Mouse (Mus musculus) hindbrain, embryonic 16.5 days (tissue): ENCODE measurements at regions not wholly inside any gene's neighbourhood (a gene's known extent, or its start where the extent isn't known, plus 50 kb on each side); places are given as distances from the start of the nearest gene placed in this dataset.

ENCODE experiments used
- ATAC-seq: fragments of 200-750 bp; cut with Nextera tagmentation; 2 replicates; pipeline ENCODE4 v1.8.0; 2017; ENCODE audit warnings: moderate TSS enrichment, moderate library complexity
- H3K27ac ChIP-seq: fragments of 300-500 bp; sonication (generic); 2 replicates; pipeline ENCODE4 v1.5.1; 2014; ENCODE audit warnings: low read depth, mild to moderate bottlenecking, control low read depth, low read length, moderate library complexity
- H3K27me3 ChIP-seq: fragments of 300-500 bp; sonication (generic); replicated peaks from 2 replicates; pipeline ENCODE4 v1.6.1; 2014; ENCODE audit warnings: low read length; ENCODE audit not compliant: control insufficient read depth, insufficient read depth
- H3K36me3 ChIP-seq: fragments of 300-500 bp; sonication (generic); 2 replicates; pipeline ENCODE4 v1.6.1; 2014; ENCODE audit warnings: mild to moderate bottlenecking, low read length, moderate library complexity, mixed read lengths; ENCODE audit not compliant: control insufficient read depth, insufficient read depth
- H3K4me1 ChIP-seq: fragments of 300-500 bp; sonication (generic); 2 replicates; pipeline ENCODE4 v1.6.1; 2014; ENCODE audit warnings: low read depth, low read length; ENCODE audit not compliant: control insufficient read depth, insufficient read depth
- H3K4me2 ChIP-seq: fragments of 300-500 bp; sonication (generic); 2 replicates; pipeline ENCODE4 v1.6.1; 2014; ENCODE audit warnings: mild to moderate bottlenecking, low read length, control low read depth, moderate library complexity
- H3K4me3 ChIP-seq: fragments of 300-500 bp; sonication (generic); 2 replicates; pipeline ENCODE4 v1.5.1; 2014; ENCODE audit warnings: mild to moderate bottlenecking, low read length, control low read depth, moderate library complexity
- H3K9ac ChIP-seq: fragments of 300-500 bp; sonication (generic); 2 replicates; pipeline ENCODE4 v1.6.1; 2014; ENCODE audit warnings: low read depth, mild to moderate bottlenecking, control low read depth, low read length, moderate library complexity
- H3K9me3 ChIP-seq: fragments of 300-500 bp; sonication (generic); 2 replicates; pipeline ENCODE4 v1.6.1; 2014; ENCODE audit warnings: mild to moderate bottlenecking, low read length, moderate library complexity; ENCODE audit not compliant: control insufficient read depth
- WGBS: fragments of 180-500 bp; shearing (Covaris S2); extraction: QIAGEN DNeasy Blood & Tissue Kit; methylation state at CpG from one replicate; pipeline ENCODE4 v1.1.7; 2014; 5-methylcytosine and 5-hydroxymethylcytosine counted together

- Histone ChIP-seq H3K36me3 (no peaks in the 10 kb centered on the region), H3K4me3 (no peak overlapping the region), H3K9ac (no peak overlapping the region), H3K27me3 (no peaks in the 10 kb centered on the region), H3K4me2 (no peak overlapping the region), H3K9me3 (no peaks in the 10 kb centered on the region), H3K27ac (no peak overlapping the region), H3K4me1 (no peaks in the 10 kb centered on the region)
- no peak for ATAC-seq
- 88% methylated on average over 1 of the region's 1 CpGs for WGBS
Observed at GRCm38 (mm10) chr1:108339827-108340226, 750.0 kb downstream of the Serpinb8 start.

GRCm38 (mm10) chr1:108341352-108341751 lies 751.5 kb downstream of the Serpinb8 start:
- WGBS: 93% methylated on average over 1 of the region's 1 CpGs
- no peak for ATAC-seq
- H3K9ac ChIP-seq: no peak overlapping the region

GRCm38 (mm10) chr1:108363788-108364187 lies 774.0 kb downstream of the Serpinb8 start:
- H3K36me3 ChIP-seq: no peaks in the 10 kb centered on the region
- 46% methylated on average over 2 of the region's 2 CpGs for WGBS
- no peak overlapping the region for H3K4me3 ChIP-seq
- ATAC-seq: no peak
- no peak overlapping the region for H3K4me2 ChIP-seq
- no peaks in the 10 kb centered on the region for H3K9me3 ChIP-seq
- H3K9ac ChIP-seq: no peak overlapping the region
- H3K4me1 ChIP-seq: no peaks in the 10 kb centered on the region; the same call in 1 of the 2 replicates
- no peak overlapping the region for H3K27ac ChIP-seq
- H3K27me3 ChIP-seq: no peaks in the 10 kb centered on the region

More at GRCm38 (mm10) chr1:108341352-108341751, 751.5 kb downstream of the Serpinb8 start:
- H3K27ac ChIP-seq: no peak overlapping the region
- no peaks in the 10 kb centered on the region for H3K27me3 ChIP-seq
- H3K9me3 ChIP-seq: no peaks in the 10 kb centered on the region
- no peaks in the 10 kb centered on the region for H3K4me1 ChIP-seq
- no peak overlapping the region for H3K4me3 ChIP-seq
- H3K36me3 ChIP-seq: no peaks in the 10 kb centered on the region
- H3K4me2 ChIP-seq: no peak overlapping the region

- Histone ChIP-seq H3K27ac (no peak overlapping the region), H3K4me3 (no peak overlapping the region), H3K36me3 (no peaks in the 10 kb centered on the region), H3K4me1 (no peaks in the 10 kb centered on the region), H3K9me3 (no peaks in the 10 kb centered on the region), H3K9ac (no peak overlapping the region), H3K27me3 (no peaks in the 10 kb centered on the region), H3K4me2 (no peak overlapping the region)
- ATAC-seq: no peak
- WGBS: 65% methylated on average over 3 of the region's 3 CpGs
Observed at GRCm38 (mm10) chr1:108369904-108370600, 780.2 kb downstream of the Serpinb8 start.

GRCm38 (mm10) chr1:108389930-108390329 lies 800.1 kb downstream of the Serpinb8 start:
- no peak overlapping the region for H3K27ac ChIP-seq
- no peak overlapping the region for H3K4me3 ChIP-seq
- no peaks in the 10 kb centered on the region for H3K27me3 ChIP-seq
- no peak for ATAC-seq
- H3K9me3 ChIP-seq: no peaks in the 10 kb centered on the region
- no peak overlapping the region for H3K4me2 ChIP-seq
- no peaks in the 10 kb centered on the region for H3K4me1 ChIP-seq
- no peaks in the 10 kb centered on the region for H3K36me3 ChIP-seq
- no peak overlapping the region for H3K9ac ChIP-seq

- no peaks in the 10 kb centered on the region for H3K36me3 ChIP-seq
- H3K9ac ChIP-seq: no peak overlapping the region
- WGBS: 90% methylated on average over 3 of the region's 3 CpGs
- ATAC-seq: no peak
- H3K9me3 ChIP-seq: no peaks in the 10 kb centered on the region
- no peaks in the 10 kb centered on the region for H3K27me3 ChIP-seq
- no peak overlapping the region for H3K4me2 ChIP-seq
- no peaks in the 10 kb centered on the region for H3K4me1 ChIP-seq
- no peak overlapping the region for H3K4me3 ChIP-seq
- H3K27ac ChIP-seq: no peak overlapping the region
Observed at GRCm38 (mm10) chr1:108390497-108390896, 800.7 kb downstream of the Serpinb8 start.

- Histone ChIP-seq H3K4me2 (no peak overlapping the region), H3K27ac (no peak overlapping the region), H3K36me3 (no peaks in the 10 kb centered on the region), H3K4me1 (no peaks in the 10 kb centered on the region), H3K9ac (no peak overlapping the region), H3K4me3 (no peak overlapping the region), H3K9me3 (no peaks in the 10 kb centered on the region), H3K27me3 (no peaks in the 10 kb centered on the region)
- ATAC-seq: no peak
Observed at GRCm38 (mm10) chr1:108439845-108440244, 850.0 kb downstream of the Serpinb8 start.

- Histone ChIP-seq H3K4me1 (no peaks in the 10 kb centered on the region), H3K27ac (no peak overlapping the region), H3K4me3 (no peak overlapping the region), H3K9me3 (no peaks in the 10 kb centered on the region), H3K9ac (no peak overlapping the region), H3K27me3 (no peaks in the 10 kb centered on the region), H3K36me3 (no peaks in the 10 kb centered on the region), H3K4me2 (no peak overlapping the region)
- no peak for ATAC-seq
Observed at GRCm38 (mm10) chr1:108452776-108453175, 863.0 kb downstream of the Serpinb8 start.

GRCm38 (mm10) chr1:108472031-108472430 lies 882.2 kb downstream of the Serpinb8 start:
- Histone ChIP-seq H3K4me1 (no peaks in the 10 kb centered on the region), H3K27me3 (no peaks in the 10 kb centered on the region), H3K4me3 (no peak overlapping the region), H3K4me2 (no peak overlapping the region), H3K9ac (no peak overlapping the region), H3K27ac (no peak overlapping the region), H3K9me3 (no peaks in the 10 kb centered on the region), H3K36me3 (no peaks in the 10 kb centered on the region)
- WGBS: 87% methylated on average over 2 of the region's 2 CpGs
- no peak for ATAC-seq

GRCm38 (mm10) chr1:108498854-108499253 lies 909.0 kb downstream of the Serpinb8 start:
- no peak overlapping the region for H3K4me2 ChIP-seq
- H3K27me3 ChIP-seq: no peaks in the 10 kb centered on the region
- 59% methylated on average over 1 of the region's 1 CpGs for WGBS
- no peaks in the 10 kb centered on the region for H3K4me1 ChIP-seq
- no peak overlapping the region for H3K9ac ChIP-seq
- H3K27ac ChIP-seq: no peak overlapping the region
- H3K36me3 ChIP-seq: no peaks in the 10 kb centered on the region
- no peaks in the 10 kb centered on the region for H3K9me3 ChIP-seq
- H3K4me3 ChIP-seq: no peak overlapping the region
- no peak for ATAC-seq
